Mouse (Mus musculus): ENCODE measurements around the gene Wdr31. TPM values are rescaled to one million over a fixed set of nuclear protein-coding genes. Genes with fewer than 3 reads are reported as not detected.
A peak's percentile ranks its signal among the peaks of the same experiment; 100 is the strongest.

Wdr31 gene
- total and polyA plus RNA-seq, 2 experiments from 2014 or later = 2.3 to 6.7 TPM

DNA sequence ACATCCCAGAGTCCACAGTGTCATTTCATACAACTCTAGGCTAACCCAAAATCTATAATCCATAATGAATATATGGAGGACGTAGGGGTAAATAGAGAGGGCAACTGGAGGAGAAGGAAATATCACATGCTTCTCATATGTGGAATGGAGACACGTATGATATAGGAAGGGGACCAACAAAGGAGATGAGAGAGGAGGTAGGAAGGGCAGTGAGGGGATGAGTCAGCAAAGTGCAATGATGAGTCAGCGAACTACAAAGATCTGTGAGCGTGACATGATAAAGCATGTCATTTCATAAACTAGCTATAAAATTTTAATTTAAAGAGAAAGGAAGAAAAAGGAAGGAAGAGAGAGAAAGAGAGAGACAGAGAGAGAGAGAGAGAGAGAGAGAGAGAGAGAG lies 39.2 kb downstream of the Wdr31 start:
- H3K27me3 ChIP-seq (ENCODE audit: control insufficient read depth, insufficient read depth, low read length) = no peaks in the 10 kb centered on the region
- ATAC-seq (ENCODE audit: insufficient read depth, low read depth) = no peak
- H3K4me3 ChIP-seq (ENCODE audit: low read depth, low read length) = no peak overlapping the region
- H3K4me2 ChIP-seq (ENCODE audit: low read depth, low read length) = no peak overlapping the region
- no peak overlapping the region for H3K9ac ChIP-seq (replicated peaks; ENCODE audit: low read depth, low read length)
- no peak for DNase-seq (ENCODE audit: low spot score)
- no peaks in the 10 kb centered on the region for H3K4me1 ChIP-seq (ENCODE audit: control insufficient read depth, insufficient read depth)
- H3K36me3 ChIP-seq (replicated peaks; ENCODE audit: control insufficient read depth, insufficient read depth, low read length) = no peaks in the 10 kb centered on the region
- TF ChIP-seq CTCF (IDR thresholded peaks at IDR 0.05; ENCODE audit: low read depth) = no peak
- no peak for TF ChIP-seq EP300 (IDR thresholded peaks at IDR 0.05; ENCODE audit: low read depth)
- H3K9me3 ChIP-seq (replicated peaks; ENCODE audit: control insufficient read depth, low read length) = no peaks in the 10 kb centered on the region
- no peak overlapping the region for H3K27ac ChIP-seq (ENCODE audit: low read depth)
- WGBS = 72% methylated on average over 4 of the region's 4 CpGs

DNA sequence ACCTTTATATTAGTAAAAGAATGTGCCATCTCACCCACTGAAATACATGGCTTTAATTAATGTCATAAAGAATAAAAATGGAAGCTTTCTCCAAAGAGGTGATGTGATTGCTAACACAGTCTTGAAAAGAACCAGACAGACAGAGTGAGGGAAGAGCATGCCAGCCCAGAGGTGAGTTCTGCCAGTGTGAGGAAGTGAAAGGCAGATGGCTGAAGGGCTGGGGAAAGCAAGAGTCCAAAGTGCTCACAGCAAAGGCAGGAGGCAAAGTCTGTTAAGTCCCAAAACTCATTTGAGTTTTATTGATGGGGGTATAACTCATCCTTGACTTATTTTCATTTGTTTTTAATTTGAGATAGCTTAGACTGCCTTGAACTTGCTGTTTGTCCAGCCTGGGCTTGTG lies 40.0 kb downstream of the Wdr31 start:
- TF ChIP-seq EP300 (IDR thresholded peaks at IDR 0.05; ENCODE audit: low read depth) (no peak), CTCF (IDR thresholded peaks at IDR 0.05; ENCODE audit: low read depth) (no peak)
- H3K9ac ChIP-seq (replicated peaks; ENCODE audit: low read depth, low read length) = no peak overlapping the region
- ATAC-seq (ENCODE audit: insufficient read depth, low read depth) (no peak), DNase-seq (ENCODE audit: low spot score) (no peak)
- no peak overlapping the region for H3K27ac ChIP-seq (ENCODE audit: low read depth)
- no peaks in the 10 kb centered on the region for H3K4me1 ChIP-seq (ENCODE audit: control insufficient read depth, insufficient read depth)
- H3K4me3 ChIP-seq (ENCODE audit: low read depth, low read length) = no peak overlapping the region
- no peaks in the 10 kb centered on the region for H3K27me3 ChIP-seq (ENCODE audit: control insufficient read depth, insufficient read depth, low read length)
- H3K36me3 ChIP-seq (replicated peaks; ENCODE audit: control insufficient read depth, insufficient read depth, low read length) = 0 out of 2 replicates have a peak, but pooled peaks cover 3% of the 10 kb centered on the region
- no peaks in the 10 kb centered on the region for H3K9me3 ChIP-seq (replicated peaks; ENCODE audit: control insufficient read depth, low read length)
- H3K4me2 ChIP-seq (ENCODE audit: low read depth, low read length) = no peak overlapping the region

DNA sequence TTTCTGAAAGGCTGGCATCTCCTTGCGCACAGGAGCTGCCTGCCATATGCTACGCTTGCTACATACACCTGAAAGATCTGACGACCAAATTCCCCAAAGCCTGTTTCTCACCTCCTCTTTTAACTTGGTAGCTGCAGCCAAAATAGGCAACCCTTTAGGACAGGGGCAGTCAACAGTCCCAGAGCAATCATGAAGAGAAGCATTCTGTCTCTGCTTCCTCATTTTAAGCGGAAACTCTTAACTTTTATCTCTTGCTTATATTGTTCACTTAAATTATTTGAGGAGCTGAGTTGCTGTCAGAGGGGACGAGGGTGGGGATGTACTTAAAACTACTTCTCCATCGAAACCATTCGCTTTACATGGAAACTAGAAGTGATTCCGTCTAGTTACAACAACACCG lies 41.1 kb downstream of the Wdr31 start:
- H3K4me2 ChIP-seq (ENCODE audit: low read depth, low read length) = no peak overlapping the region
- WGBS = 85% methylated on average over 9 of the region's 9 CpGs
- no peak overlapping the region for H3K4me3 ChIP-seq (ENCODE audit: low read depth, low read length)
- no peak overlapping the region for H3K27ac ChIP-seq (ENCODE audit: low read depth)
- no peak for TF ChIP-seq CTCF (IDR thresholded peaks at IDR 0.05; ENCODE audit: low read depth)
- TF ChIP-seq EP300 (IDR thresholded peaks at IDR 0.05; ENCODE audit: low read depth) = no peak
- H3K9ac ChIP-seq (replicated peaks; ENCODE audit: low read depth, low read length) = no peak overlapping the region
- no peaks in the 10 kb centered on the region for H3K9me3 ChIP-seq (replicated peaks; ENCODE audit: control insufficient read depth, low read length)
- no peaks in the 10 kb centered on the region for H3K27me3 ChIP-seq (ENCODE audit: control insufficient read depth, insufficient read depth, low read length)
- ATAC-seq (ENCODE audit: insufficient read depth, low read depth) = no peak
- DNase-seq (ENCODE audit: low spot score) = no peak
- no peaks in the 10 kb centered on the region for H3K4me1 ChIP-seq (ENCODE audit: control insufficient read depth, insufficient read depth)
- H3K36me3 ChIP-seq (replicated peaks; ENCODE audit: control insufficient read depth, insufficient read depth, low read length) = peaks cover 14% of the 10 kb centered on the region

DNA sequence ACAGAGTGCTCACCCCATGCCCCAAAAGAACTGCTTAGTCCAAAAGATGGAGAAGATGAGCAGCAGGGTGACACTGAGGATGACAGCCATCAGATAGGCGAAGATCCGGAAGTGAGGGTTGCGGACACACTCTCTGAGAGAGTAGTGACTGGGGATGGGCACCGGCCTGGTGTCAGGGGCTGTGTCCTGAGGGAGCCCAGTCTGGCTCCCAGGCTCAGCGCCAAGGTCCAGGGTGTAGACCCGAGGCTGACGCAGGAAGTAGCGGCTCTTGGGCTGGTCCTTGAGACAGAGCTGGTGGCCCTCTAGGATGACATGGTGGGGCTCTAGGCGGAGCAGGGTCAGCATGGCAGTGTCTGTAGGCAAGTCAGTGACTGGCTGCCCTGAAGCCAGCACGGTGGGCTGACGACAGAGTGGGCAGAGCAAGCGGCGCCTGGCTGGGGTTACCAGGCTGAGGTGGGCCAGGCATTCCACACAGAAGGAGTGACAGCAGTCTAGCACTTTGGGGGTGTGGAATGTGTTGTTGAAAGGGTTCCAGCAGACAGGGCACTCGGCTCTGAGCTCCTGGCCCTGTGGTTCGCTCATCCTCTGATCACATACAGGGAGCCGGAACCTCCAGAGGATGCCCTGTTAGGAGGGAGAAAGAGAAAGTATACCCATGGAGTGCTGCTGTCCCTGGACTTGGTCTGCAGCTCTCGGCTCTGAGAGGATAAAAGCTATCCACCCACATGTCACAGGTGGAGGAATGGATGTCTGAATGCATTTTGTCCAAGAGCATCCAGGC lies 42.5 kb downstream of the Wdr31 start:
- WGBS = 46% methylated on average over 17 of the region's 17 CpGs
- no peak for ATAC-seq (ENCODE audit: insufficient read depth, low read depth)

DNA sequence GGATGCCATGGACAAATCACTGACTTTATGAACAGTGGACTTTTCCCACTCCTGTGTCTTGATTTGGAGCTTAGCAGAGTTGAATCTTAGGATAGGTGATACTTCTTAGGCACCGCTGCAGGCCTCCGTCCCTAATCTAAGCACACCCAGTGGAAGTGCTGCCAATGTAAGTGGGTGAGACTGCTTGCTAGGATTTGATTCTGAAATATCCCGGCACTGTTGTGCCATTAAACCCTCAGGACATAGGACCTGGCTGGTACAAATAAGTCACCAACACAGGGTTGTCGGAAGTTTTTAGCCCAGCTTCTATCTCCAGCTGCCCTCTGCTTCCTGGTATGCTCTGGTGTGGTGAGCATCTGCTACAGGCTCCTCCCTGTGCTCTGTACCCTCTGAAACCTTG lies 44.8 kb downstream of the Wdr31 start:
- Histone ChIP-seq H3K4me3 (ENCODE audit: low read depth, low read length) (no peak overlapping the region), H3K27me3 (ENCODE audit: control insufficient read depth, insufficient read depth, low read length) (no peaks in the 10 kb centered on the region), H3K4me1 (ENCODE audit: control insufficient read depth, insufficient read depth) (no peaks in the 10 kb centered on the region), H3K4me2 (ENCODE audit: low read depth, low read length) (no peak overlapping the region), H3K9me3 (replicated peaks; ENCODE audit: control insufficient read depth, low read length) (no peaks in the 10 kb centered on the region), H3K36me3 (replicated peaks; ENCODE audit: control insufficient read depth, insufficient read depth, low read length) (peaks cover 49% of the 10 kb centered on the region), H3K9ac (replicated peaks; ENCODE audit: low read depth, low read length) (no peak overlapping the region), H3K27ac (ENCODE audit: low read depth) (no peak overlapping the region)
- 83% methylated on average over 4 of the region's 4 CpGs for WGBS
- ATAC-seq (ENCODE audit: insufficient read depth, low read depth) = no peak
- TF ChIP-seq EP300 (IDR thresholded peaks at IDR 0.05; ENCODE audit: low read depth) = no peak
- TF ChIP-seq CTCF (IDR thresholded peaks at IDR 0.05; ENCODE audit: low read depth) = no peak
- DNase-seq (ENCODE audit: low spot score) = no peak

More for the DNA sequence above, 42.5 kb downstream of the Wdr31 start:
- Histone ChIP-seq H3K9me3 (replicated peaks; ENCODE audit: control insufficient read depth, low read length) (no peaks in the 10 kb centered on the region), H3K27me3 (ENCODE audit: control insufficient read depth, insufficient read depth, low read length) (no peaks in the 10 kb centered on the region), H3K4me1 (ENCODE audit: control insufficient read depth, insufficient read depth) (no peaks in the 10 kb centered on the region), H3K4me3 (ENCODE audit: low read depth, low read length) (no peak overlapping the region), H3K9ac (replicated peaks; ENCODE audit: low read depth, low read length) (no peak overlapping the region), H3K27ac (ENCODE audit: low read depth) (no peak overlapping the region), H3K36me3 (replicated peaks; ENCODE audit: control insufficient read depth, insufficient read depth, low read length) (peaks cover 27% of the 10 kb centered on the region), H3K4me2 (ENCODE audit: low read depth, low read length) (peak overlapping the region; percentile 41)
- no peak for DNase-seq (ENCODE audit: low spot score)
- TF ChIP-seq EP300 (IDR thresholded peaks at IDR 0.05; ENCODE audit: low read depth) = no peak
- no peak for TF ChIP-seq CTCF (IDR thresholded peaks at IDR 0.05; ENCODE audit: low read depth)

DNA sequence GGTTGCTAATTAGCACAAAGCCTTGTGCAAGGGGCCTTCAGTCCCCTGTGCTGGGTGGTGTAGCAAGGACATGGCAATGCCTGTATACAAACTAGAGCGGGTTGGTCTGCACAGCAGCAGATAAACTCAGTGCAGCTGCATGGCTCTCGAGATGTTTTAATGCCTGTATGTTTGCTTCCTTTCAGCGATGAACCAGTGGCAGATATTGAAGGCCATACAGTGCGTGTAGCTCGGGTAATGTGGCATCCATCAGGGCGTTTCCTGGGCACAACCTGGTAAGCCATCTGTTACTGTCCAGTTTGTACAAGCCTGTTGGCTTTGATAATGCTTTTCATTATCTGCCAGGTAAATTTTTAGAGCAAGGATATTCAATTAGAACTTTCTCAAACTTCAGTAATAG lies 51.6 kb downstream of the Wdr31 start:
- H3K4me2 ChIP-seq (ENCODE audit: low read depth, low read length) = no peak overlapping the region
- no peaks in the 10 kb centered on the region for H3K4me1 ChIP-seq (ENCODE audit: control insufficient read depth, insufficient read depth)
- no peak overlapping the region for H3K9ac ChIP-seq (replicated peaks; ENCODE audit: low read depth, low read length)
- H3K4me3 ChIP-seq (ENCODE audit: low read depth, low read length) = no peak overlapping the region
- TF ChIP-seq EP300 (IDR thresholded peaks at IDR 0.05; ENCODE audit: low read depth) (no peak), CTCF (IDR thresholded peaks at IDR 0.05; ENCODE audit: low read depth) (no peak)
- no peaks in the 10 kb centered on the region for H3K9me3 ChIP-seq (replicated peaks; ENCODE audit: control insufficient read depth, low read length)
- ATAC-seq (ENCODE audit: insufficient read depth, low read depth) (no peak), DNase-seq (ENCODE audit: low spot score) (no peak)
- no peaks in the 10 kb centered on the region for H3K27me3 ChIP-seq (ENCODE audit: control insufficient read depth, insufficient read depth, low read length)
- H3K36me3 ChIP-seq (replicated peaks; ENCODE audit: control insufficient read depth, insufficient read depth, low read length) = peaks cover 98% of the 10 kb centered on the region
- H3K27ac ChIP-seq (ENCODE audit: low read depth) = no peak overlapping the region
- 95% methylated on average over 6 of the region's 6 CpGs for WGBS
